Mouse (Mus musculus): ENCODE data around the gene Foxp4. TPM values are rescaled to one million over a fixed set of nuclear protein-coding genes. Genes with fewer than 3 reads are reported as not detected.
A peak's percentile ranks its signal among the peaks of the same experiment; 100 is the strongest.

Foxp4 gene
- 25.1 and 29.4 TPM in 2 replicates for polyA plus RNA-seq (2016; fragmentation: Nextera tagmentation; extraction: Ambion mirVana)

DNA sequence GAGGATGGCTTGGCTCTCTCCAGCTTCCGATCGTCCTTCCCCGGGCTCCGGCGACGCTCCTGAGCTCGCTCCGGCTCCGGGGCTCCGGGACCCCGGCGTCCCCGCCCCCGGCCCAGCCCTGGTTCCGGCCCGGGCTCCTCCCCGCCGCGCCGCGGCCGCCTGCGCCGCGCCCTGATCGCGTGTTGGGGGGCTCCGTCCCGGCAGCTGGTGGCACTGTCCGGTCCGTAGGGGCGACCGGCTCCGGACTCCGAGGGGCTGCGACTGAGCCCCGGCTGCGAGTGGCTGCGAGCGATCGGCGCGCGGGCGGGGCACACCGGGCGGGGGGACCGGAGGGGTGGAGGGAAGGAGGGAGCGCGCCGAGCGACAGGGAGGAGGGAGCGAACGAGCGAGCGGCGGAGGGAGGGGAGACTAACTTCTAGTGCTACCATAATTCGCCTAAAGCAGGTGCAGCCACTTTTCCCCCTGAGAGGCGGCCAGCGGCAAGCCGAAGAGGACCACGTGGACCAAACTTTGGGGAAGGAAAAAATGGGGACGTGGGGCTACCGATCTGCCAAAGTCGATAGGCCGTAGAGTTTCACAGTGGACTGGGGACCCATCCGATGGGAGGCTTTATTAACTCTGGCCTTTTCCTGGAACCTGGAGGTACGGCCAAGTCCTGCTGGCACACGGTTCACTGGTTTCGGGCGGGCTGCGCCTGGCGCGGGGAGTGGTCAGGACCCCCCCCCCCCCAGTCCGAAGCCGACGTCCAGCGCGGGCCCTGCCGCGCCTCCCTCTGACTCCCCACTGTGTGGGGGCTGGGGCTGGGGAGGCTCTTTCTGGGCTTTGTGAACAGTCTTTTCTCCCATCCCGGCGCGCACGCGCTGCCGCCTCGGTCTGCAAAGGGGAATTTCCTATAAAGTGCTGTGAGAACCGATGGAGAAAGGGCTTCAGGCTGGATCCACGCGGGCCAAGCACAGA, at the start of gene Foxp4:
TSS of gene Foxp4 (minus strand) at position 263 of the 957 bp plus-strand sequence.
- H3K4me1 ChIP-seq (replicated peaks): peaks cover 65% of the 10 kb centered on the region
- peaks cover 18% of the 10 kb centered on the region for H3K36me3 ChIP-seq
- H3K27ac ChIP-seq: peak within 1 kb of the TSS; percentile 99
- H3K9me3 ChIP-seq: peaks cover 5% of the 10 kb centered on the region; the same call in 1 of the 2 replicates
- H3K4me3 ChIP-seq: peak within 1 kb of the TSS; percentile 98
- under 1% methylated on average over 91 of the region's 91 CpGs for WGBS
- H3K27me3 ChIP-seq (ENCODE audit: insufficient read depth, poor library complexity, severe bottlenecking): peaks cover 11% of the 10 kb centered on the region; the same call in 1 of the 2 replicates
- DNase-seq (ENCODE audit: low spot score): peak; percentile 95

DNA sequence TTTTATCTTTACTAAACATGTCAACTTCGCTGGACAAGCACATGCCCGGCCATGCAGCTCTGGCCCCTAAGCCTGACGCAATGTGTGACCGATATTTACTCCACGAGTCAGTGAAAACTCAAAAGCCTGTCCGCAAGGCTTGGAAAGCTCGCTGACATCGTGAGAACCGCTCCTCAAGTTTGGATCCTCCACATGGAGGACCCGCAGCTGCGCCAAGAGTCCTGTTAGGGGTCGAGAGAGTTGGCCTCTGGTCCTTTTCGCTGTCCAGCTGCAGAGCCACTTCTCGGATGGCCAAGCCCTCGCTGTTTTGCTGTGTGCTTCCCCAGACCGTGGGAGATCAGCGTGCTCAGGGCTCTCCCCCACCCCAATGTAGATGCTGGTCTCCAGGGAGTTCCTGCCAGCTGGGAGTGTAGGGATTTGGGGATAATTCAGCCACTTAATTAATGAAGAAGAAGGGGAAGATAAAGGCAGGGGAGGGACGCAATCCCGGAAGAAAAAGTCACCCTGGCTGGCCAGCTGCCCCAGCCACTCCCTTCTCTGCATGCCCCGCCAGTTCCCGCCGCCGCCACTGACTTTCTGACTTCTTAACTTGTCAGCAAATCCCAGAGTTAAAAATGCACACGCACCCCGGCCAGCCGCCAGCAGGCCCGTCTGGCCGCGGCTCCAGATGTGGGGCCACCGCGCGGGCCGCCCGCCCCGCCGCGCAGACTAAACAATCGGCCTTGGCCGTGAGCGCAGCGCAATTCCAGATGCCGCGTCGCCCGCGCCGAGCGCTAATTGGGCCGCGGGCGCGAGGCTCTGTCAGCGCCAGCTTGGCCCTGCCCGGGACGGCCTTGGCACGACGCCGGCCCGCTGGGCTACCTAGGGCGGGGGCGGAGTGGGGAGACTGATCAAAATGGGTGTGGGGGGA, 49.4 kb upstream of the Foxp4 start:
- peaks cover 49% of the 10 kb centered on the region for H3K4me1 ChIP-seq (replicated peaks)
- peaks cover 53% of the 10 kb centered on the region for H3K27me3 ChIP-seq (ENCODE audit: insufficient read depth, poor library complexity, severe bottlenecking)
- 2% methylated on average over 61 of the region's 61 CpGs for WGBS
- DNase-seq (ENCODE audit: low spot score): peak; percentile 77
- H3K27ac ChIP-seq: peak overlapping the region; percentile 87
- H3K4me3 ChIP-seq: peak overlapping the region; percentile 49
- no peaks in the 10 kb centered on the region for H3K36me3 ChIP-seq
- 0 out of 2 replicates have a peak, but pooled peaks cover 3% of the 10 kb centered on the region for H3K9me3 ChIP-seq

DNA sequence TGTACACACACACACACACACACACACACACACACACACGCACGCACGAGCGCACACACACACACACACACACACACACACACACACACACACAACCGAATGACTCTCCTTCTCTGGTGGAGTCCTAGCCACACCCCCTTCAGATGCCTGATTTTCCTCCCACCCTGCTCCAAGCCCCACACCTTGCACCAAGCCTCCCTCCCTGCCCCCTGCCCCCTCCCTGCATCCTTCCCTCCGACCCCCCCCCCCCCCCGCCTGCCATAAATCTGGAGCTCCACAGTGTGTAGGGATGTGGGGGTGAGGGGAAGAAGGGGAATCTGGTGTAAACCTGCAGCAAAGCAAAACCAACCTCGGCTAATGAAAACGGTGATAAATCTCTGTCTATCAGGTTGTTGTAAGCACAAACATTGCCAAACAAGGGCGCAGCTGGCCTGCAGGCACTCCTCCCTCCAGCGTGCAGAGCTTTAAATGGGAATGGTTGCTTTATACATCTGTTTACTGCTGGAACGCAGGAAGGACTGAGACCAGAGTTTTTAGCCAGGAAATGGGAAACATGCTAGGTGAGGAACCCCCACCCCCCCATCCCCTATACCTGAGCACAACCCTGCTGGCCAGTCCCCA, 41.5 kb upstream of the Foxp4 start:
- peaks cover 10% of the 10 kb centered on the region for H3K4me1 ChIP-seq (replicated peaks)
- peak overlapping the region; percentile 3; the same call in 1 of the 2 replicates for H3K27ac ChIP-seq
- H3K27me3 ChIP-seq (ENCODE audit: insufficient read depth, poor library complexity, severe bottlenecking): 0 out of 2 replicates have a peak, but pooled peaks cover 5% of the 10 kb centered on the region
- no peak for DNase-seq (ENCODE audit: low spot score)
- no peak overlapping the region for H3K4me3 ChIP-seq
- 60% methylated on average over 11 of the region's 12 CpGs for WGBS
- H3K36me3 ChIP-seq: no peaks in the 10 kb centered on the region
- H3K9me3 ChIP-seq: 0 out of 2 replicates have a peak, but pooled peaks cover 6% of the 10 kb centered on the region

DNA sequence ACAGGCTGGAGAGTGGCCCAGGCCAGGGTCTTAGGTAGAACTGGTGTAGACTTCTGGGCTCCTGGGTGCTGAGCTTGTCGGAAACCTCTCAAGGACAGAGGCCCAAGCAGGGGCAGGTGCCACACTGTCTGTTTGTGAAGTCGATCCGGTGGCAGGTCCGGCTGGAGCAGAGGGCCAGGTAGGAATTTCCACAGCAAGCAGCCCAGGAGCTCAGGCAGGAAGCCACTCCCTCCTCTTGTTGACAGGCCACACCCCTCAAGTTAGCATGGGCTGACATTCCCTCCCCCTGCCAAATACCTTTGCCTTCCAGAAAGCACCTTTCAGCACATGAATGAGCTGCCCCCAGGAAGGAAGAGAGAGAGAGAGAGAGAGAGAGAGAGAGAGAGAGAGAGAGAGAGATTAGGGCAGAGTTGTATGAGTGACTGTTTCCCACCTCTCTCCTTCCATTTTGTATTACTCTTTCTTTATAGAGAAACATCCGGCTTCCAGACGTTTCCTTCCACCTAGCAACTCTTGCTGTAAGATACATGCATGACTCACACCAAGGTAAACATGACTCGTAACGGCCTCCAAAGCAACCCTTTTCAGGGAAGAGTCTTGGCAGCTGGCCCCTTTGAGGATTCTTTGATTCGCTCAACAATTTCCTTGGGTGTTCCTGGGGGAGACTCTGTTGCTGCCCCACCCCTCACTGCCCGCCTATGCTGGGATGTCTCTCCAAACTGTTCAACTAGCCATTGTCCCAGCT, 33.8 kb upstream of the Foxp4 start:
- peaks cover 17% of the 10 kb centered on the region for H3K4me1 ChIP-seq (replicated peaks)
- H3K36me3 ChIP-seq: no peaks in the 10 kb centered on the region
- no peak overlapping the region for H3K4me3 ChIP-seq
- H3K27ac ChIP-seq: no peak overlapping the region
- no peak for DNase-seq (ENCODE audit: low spot score)
- H3K9me3 ChIP-seq: no peaks in the 10 kb centered on the region
- H3K27me3 ChIP-seq (ENCODE audit: insufficient read depth, poor library complexity, severe bottlenecking): peaks cover 21% of the 10 kb centered on the region
- 58% methylated on average over 10 of the region's 10 CpGs for WGBS

DNA sequence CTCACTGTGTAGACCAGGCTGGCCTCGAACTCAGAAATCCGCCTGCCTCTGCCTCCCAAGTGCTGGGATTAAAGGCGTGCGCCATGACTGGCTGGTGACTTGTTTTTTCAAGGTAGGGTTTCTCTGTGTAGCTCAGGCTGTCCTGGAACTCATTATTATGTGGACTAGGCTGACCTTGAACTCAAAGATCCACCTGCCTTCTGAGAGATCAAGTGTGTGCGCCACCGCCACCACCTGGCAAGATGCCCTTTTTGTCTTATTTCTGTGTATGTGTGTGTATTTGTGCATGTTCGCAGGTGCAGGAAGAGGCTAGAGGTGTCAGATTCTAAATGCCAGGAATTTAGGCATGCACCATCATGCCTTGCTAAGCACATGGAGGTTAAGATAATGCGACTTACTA, 32.0 kb upstream of the Foxp4 start:
- H3K4me1 ChIP-seq (replicated peaks): peaks cover 35% of the 10 kb centered on the region
- peaks cover 31% of the 10 kb centered on the region for H3K27me3 ChIP-seq (ENCODE audit: insufficient read depth, poor library complexity, severe bottlenecking)
- H3K36me3 ChIP-seq: no peaks in the 10 kb centered on the region
- DNase-seq (ENCODE audit: low spot score): no peak
- H3K4me3 ChIP-seq: no peak overlapping the region
- no peak overlapping the region for H3K27ac ChIP-seq
- no peaks in the 10 kb centered on the region for H3K9me3 ChIP-seq
- 95% methylated on average over 8 of the region's 8 CpGs for WGBS

DNA sequence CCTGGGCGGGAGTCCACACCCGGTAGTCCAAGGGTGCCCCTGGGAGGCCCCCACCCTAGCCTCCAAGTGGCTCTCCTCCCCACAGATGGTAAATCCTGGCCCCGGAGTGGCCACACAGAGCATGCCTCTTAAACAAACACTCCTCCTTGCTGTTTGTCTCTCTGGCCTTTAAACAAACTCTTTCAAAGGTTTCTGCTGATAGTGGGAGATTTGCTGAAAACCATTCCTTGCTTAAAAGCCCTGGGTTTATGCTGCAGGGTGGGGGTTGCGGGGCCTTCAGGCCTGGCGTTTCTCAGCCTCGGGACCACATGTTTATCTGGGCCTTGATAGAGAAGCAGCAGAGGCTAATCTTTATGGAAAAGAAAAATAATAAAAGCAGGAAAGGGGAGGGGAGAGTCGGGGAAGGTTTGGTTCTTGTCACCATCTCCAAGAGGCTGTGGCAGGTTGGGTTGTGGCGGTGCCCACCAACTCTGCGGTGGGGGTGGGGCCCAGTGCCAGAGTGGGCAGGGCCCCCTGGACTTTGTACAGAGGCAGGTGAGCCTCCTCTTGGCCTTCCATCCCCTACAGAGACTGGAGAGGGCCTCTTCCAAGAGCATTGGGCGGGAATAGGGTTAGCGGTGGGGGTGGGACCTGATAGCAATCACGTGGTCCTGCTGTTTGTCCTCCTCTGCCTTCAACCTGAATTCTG, 30.8 kb upstream of the Foxp4 start:
- no peak for DNase-seq (ENCODE audit: low spot score)
- WGBS: 52% methylated on average over 12 of the region's 12 CpGs
- H3K36me3 ChIP-seq: no peaks in the 10 kb centered on the region
- no peak overlapping the region for H3K4me3 ChIP-seq
- peaks cover 35% of the 10 kb centered on the region for H3K27me3 ChIP-seq (ENCODE audit: insufficient read depth, poor library complexity, severe bottlenecking)
- H3K9me3 ChIP-seq: no peaks in the 10 kb centered on the region
- peak overlapping the region; percentile 45; the same call in 1 of the 2 replicates for H3K27ac ChIP-seq
- H3K4me1 ChIP-seq (replicated peaks): peaks cover 48% of the 10 kb centered on the region

DNA sequence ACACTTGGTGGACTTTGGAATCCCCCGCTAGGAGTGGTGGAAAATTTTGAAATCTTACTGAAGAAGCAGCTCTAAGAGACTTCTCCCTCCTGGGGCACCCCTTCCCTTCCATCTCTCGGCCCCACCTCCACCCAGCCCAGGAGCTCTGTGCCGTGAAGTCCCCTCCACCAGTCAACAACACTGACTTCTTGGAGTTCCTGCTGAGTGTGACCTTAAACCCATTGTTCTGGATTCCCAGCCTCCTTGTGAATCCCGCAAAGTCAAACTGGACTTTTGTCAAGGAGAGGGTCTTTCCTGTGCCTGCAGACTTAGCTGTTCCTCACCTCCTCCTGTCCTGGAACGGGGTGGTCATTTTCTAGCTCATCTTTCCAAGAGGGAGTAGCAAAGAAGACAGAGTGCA, 28.8 kb upstream of the Foxp4 start:
- H3K36me3 ChIP-seq: no peaks in the 10 kb centered on the region
- H3K27me3 ChIP-seq (ENCODE audit: insufficient read depth, poor library complexity, severe bottlenecking): peaks cover 48% of the 10 kb centered on the region

DNA sequence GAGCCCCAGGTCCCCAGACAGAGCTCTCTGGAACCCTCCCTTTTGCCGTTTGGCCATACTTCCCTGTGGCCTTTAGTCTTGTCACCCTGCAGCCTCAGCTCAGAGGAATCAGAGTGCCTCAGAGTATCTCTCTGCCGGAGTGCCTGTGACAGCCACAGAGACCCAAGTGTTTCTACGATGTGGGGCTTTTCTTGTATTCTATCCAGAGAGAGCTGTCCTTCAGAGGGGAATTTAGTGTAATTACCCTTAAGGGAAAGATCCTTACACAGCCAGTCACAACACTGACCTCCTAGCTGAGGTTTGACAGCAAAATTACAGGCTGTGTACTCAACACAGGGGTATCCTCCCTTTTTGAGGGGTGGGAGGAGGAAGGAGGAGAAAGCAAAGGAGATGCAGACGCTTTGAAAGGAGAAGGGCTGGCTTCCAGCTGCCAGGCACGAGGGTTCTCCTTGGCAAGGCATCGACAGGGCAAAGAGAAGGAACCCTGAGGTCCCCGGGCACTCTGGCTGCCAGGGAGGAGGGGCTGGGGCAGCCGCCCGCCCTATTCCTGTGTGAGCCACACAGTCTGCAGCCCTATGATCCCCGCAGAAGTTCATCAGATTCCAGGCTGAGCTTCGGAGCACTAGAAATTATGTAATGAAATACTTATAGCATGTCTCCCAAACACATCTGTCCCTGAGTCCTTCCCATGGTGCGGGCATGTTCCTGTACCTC, 28.1 kb upstream of the Foxp4 start:
- DNase-seq (ENCODE audit: low spot score): no peak
- H3K9me3 ChIP-seq: no peaks in the 10 kb centered on the region
- 28% methylated on average over 12 of the region's 12 CpGs for WGBS
- H3K27me3 ChIP-seq (ENCODE audit: insufficient read depth, poor library complexity, severe bottlenecking): peaks cover 55% of the 10 kb centered on the region
- peaks cover 44% of the 10 kb centered on the region for H3K4me1 ChIP-seq (replicated peaks)
- H3K36me3 ChIP-seq: no peaks in the 10 kb centered on the region
- no peak overlapping the region for H3K4me3 ChIP-seq
- H3K27ac ChIP-seq: peak overlapping the region; percentile 66

More for the DNA sequence above, 28.8 kb upstream of the Foxp4 start:
- Histone ChIP-seq H3K4me3 (no peak overlapping the region), H3K27ac (no peak overlapping the region), H3K4me1 (replicated peaks) (peaks cover 48% of the 10 kb centered on the region), H3K9me3 (no peaks in the 10 kb centered on the region)
- no peak for DNase-seq (ENCODE audit: low spot score)
- WGBS: 21% methylated on average over 5 of the region's 5 CpGs

DNA sequence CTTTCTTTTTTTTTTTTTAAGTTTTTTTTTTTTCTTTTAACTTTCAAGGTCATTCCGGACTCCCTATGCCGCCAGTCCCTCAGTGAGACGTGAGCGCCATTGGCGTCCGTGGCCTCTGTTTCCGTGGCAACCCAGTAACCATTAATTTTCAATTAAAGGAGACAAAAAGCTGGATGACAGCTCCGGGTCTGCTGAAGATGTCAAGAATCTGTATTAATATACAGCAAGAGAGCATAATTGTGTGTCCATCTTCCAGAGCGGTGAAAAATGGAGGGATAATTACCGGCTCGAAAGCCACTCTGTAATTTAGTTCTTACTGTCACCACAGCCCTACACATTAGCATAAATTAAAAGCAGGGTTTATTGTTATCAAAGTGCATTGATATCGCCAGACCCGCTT, 27.0 kb upstream of the Foxp4 start:
- DNase-seq (ENCODE audit: low spot score): peak; percentile 38
- Histone ChIP-seq H3K9me3 (no peaks in the 10 kb centered on the region), H3K4me3 (no peak overlapping the region), H3K4me1 (replicated peaks) (peaks cover 55% of the 10 kb centered on the region), H3K36me3 (no peaks in the 10 kb centered on the region), H3K27me3 (ENCODE audit: insufficient read depth, poor library complexity, severe bottlenecking) (peaks cover 66% of the 10 kb centered on the region), H3K27ac (0 out of 2 replicates have a peak overlapping the region, but pooled peaks have one; percentile 3)
- whole genome bisulfite sequencing: 41% methylated on average over 13 of the region's 13 CpGs

DNA sequence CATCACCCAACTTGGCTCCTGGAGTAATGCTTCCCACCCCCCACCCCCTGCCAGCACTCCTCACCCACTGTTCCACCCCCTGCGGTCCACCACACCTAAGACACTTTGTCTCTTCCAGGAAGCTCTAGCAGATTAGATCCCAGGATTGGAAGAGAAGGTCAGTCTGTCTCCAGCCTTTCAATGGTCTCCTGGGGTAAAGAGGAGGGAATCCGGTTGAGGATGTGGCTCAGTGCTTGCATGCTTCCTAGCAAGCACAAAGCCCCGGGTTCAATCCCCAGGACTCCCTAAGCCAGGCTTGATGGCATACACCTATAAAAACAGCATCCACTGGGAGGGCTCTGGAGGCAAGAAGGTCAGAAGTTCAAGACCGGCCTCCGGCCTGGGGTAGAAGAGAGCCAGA, 26.4 kb upstream of the Foxp4 start:
- Histone ChIP-seq H3K4me3 (no peak overlapping the region), H3K36me3 (no peaks in the 10 kb centered on the region), H3K27me3 (ENCODE audit: insufficient read depth, poor library complexity, severe bottlenecking) (peaks cover 67% of the 10 kb centered on the region), H3K4me1 (replicated peaks) (peaks cover 59% of the 10 kb centered on the region), H3K27ac (no peak overlapping the region; the same call in none of the 2 replicates), H3K9me3 (no peaks in the 10 kb centered on the region)
- no peak for DNase-seq (ENCODE audit: low spot score)
- WGBS: 73% methylated on average over 5 of the region's 5 CpGs

DNA sequence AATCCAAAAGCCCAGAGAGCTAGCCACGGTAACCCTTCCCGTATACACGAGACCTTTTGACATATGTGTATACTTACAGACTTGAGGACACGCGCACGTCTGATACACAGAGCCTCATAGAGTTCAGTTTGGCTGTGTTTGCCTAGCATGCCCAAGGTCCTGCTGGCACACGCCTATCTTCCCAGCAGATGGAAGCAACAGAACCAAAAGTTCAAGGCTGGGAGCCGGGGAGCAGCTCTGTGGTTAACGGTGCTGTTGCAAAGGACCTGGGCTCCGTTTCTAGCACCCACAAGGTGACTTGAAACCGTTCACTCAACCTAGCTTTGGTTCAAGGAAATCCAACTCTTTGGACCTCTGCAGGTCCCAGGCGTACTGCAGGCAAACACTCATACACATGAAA, 25.0 kb upstream of the Foxp4 start:
- no peak overlapping the region for H3K4me3 ChIP-seq
- WGBS: 93% methylated on average over 12 of the region's 12 CpGs
- H3K27ac ChIP-seq: no peak overlapping the region
- no peaks in the 10 kb centered on the region for H3K36me3 ChIP-seq
- no peak for DNase-seq (ENCODE audit: low spot score)
- peaks cover 49% of the 10 kb centered on the region for H3K4me1 ChIP-seq (replicated peaks)
- H3K27me3 ChIP-seq (ENCODE audit: insufficient read depth, poor library complexity, severe bottlenecking): peaks cover 65% of the 10 kb centered on the region
- no peaks in the 10 kb centered on the region for H3K9me3 ChIP-seq
